Mouse (Mus musculus): ENCODE measurements around the gene Adnp.
"Not testable (repeated sequence)": the region's sequence is repeated elsewhere in the genome, so short reads cannot be mapped to it uniquely, and the experiment has no call there.

Gene Adnp

GRCm38 (mm10) chr2:168205681-168206631 is 956 bp downstream of the Adnp start:
- DNase-seq (ENCODE audit: low read depth): peak; percentile 17

GRCm38 (mm10) chr2:168205265-168205664 is 1.6 kb downstream of the Adnp start:
- peak; percentile 96 for DNase-seq (ENCODE audit: low read depth)

- DNase-seq (ENCODE audit: low read depth): no peak
Observed at GRCm38 (mm10) chr2:168204476-168204999, 2.4 kb downstream of the Adnp start.

GRCm38 (mm10) chr2:168200014-168200691 is 6.8 kb downstream of the Adnp start:
- peak; percentile 85 for DNase-seq (ENCODE audit: low read depth)

GRCm38 (mm10) chr2:168199476-168199875 is 7.4 kb downstream of the Adnp start:
- DNase-seq (ENCODE audit: low read depth): no peak

- DNase-seq (ENCODE audit: low read depth): no peak
Observed at GRCm38 (mm10) chr2:168198421-168198820, 8.5 kb downstream of the Adnp start.

GRCm38 (mm10) chr2:168195721-168196120 is 11.2 kb downstream of the Adnp start:
- DNase-seq (ENCODE audit: low read depth): no peak

- DNase-seq (ENCODE audit: low read depth): no peak
Observed at GRCm38 (mm10) chr2:168193685-168194084, 13.2 kb downstream of the Adnp start.

GRCm38 (mm10) chr2:168191856-168192255 is 15.1 kb downstream of the Adnp start:
- peak; percentile 26 for DNase-seq (ENCODE audit: low read depth)

GRCm38 (mm10) chr2:168175946-168176345 is 31.0 kb downstream of the Adnp start:
- DNase-seq (ENCODE audit: low read depth): no peak

- DNase-seq (ENCODE audit: low read depth): peak; percentile 67
Observed at GRCm38 (mm10) chr2:168170167-168170685, 36.7 kb downstream of the Adnp start.

- no peak for DNase-seq (ENCODE audit: low read depth)
Observed at GRCm38 (mm10) chr2:168169800-168170113, 37.2 kb downstream of the Adnp start.

GRCm38 (mm10) chr2:168168892-168169799 is 37.8 kb downstream of the Adnp start:
- DNase-seq (ENCODE audit: low read depth): no peak

- peak; percentile 62 for DNase-seq (ENCODE audit: low read depth)
Observed at GRCm38 (mm10) chr2:168167781-168168180, 39.1 kb downstream of the Adnp start.

- no peak for DNase-seq (ENCODE audit: low read depth)
Observed at GRCm38 (mm10) chr2:168166750-168167460, 40.0 kb downstream of the Adnp start.

GRCm38 (mm10) chr2:168161978-168162377 is 44.9 kb downstream of the Adnp start:
- no peak for DNase-seq (ENCODE audit: low read depth)

- no peak for DNase-seq (ENCODE audit: low read depth)
Observed at GRCm38 (mm10) chr2:168161514-168161971, 45.4 kb downstream of the Adnp start.

- DNase-seq (ENCODE audit: low read depth): no peak
Observed at GRCm38 (mm10) chr2:168160370-168160930, 46.5 kb downstream of the Adnp start.

- peak; percentile 63 for DNase-seq (ENCODE audit: low read depth)
Observed at GRCm38 (mm10) chr2:168158911-168159711, 47.8 kb downstream of the Adnp start.

GRCm38 (mm10) chr2:168157974-168158373 is 48.9 kb downstream of the Adnp start:
- DNase-seq (ENCODE audit: low read depth): not testable (repeated sequence)
